Mouse (Mus musculus): Measurements from ENCODE around the gene Olfr923. TPM values are rescaled to one million over a fixed set of nuclear protein-coding genes. Genes with fewer than 3 reads are reported as not detected.
"Not testable (repeated sequence)": the region's sequence is repeated elsewhere in the genome, so short reads cannot be mapped to it uniquely, and the experiment has no call there.

Olfr923 gene
- polyA plus RNA-seq (2012; rRNA removed) = not detected in 2 replicates

GRCm38 (mm10) chr9:38826245-38826644 is at the start of gene Olfr923:
Gene Olfr923 (plus strand): TSS chr9:38826545.
- 85% methylated on average over 1 of the region's 1 CpGs for WGBS
- H3K4me1 ChIP-seq (ENCODE audit: control insufficient read depth, insufficient read depth, low read length) = no peaks in the 10 kb centered on the region
- TF ChIP-seq POLR2A (IDR thresholded peaks at IDR 0.05; ENCODE audit: borderline replicate concordance, extremely low read depth, low read depth, low read length) (no peak), CTCF (IDR thresholded peaks at IDR 0.05; ENCODE audit: insufficient read depth, low read length) (no peak)
- no peak for DNase-seq
- no peak within 1 kb of the TSS for H3K4me3 ChIP-seq (replicated peaks; ENCODE audit: extremely low read depth, low read depth, low read length)

- TF ChIP-seq CTCF (IDR thresholded peaks at IDR 0.05; ENCODE audit: insufficient read depth, low read length) = no peak
- no peak for TF ChIP-seq POLR2A (IDR thresholded peaks at IDR 0.05; ENCODE audit: borderline replicate concordance, extremely low read depth, low read depth, low read length)
- DNase-seq = no peak
- no peak overlapping the region for H3K4me3 ChIP-seq (replicated peaks; ENCODE audit: extremely low read depth, low read depth, low read length)
- WGBS = 71% methylated on average over 2 of the region's 2 CpGs
- H3K4me1 ChIP-seq (ENCODE audit: control insufficient read depth, insufficient read depth, low read length) = no peaks in the 10 kb centered on the region
Measured at GRCm38 (mm10) chr9:38792689-38793088, 33.7 kb upstream of the Olfr923 start.

GRCm38 (mm10) chr9:38805696-38806095 is 20.6 kb upstream of the Olfr923 start:
- Histone ChIP-seq H3K4me3 (replicated peaks; ENCODE audit: extremely low read depth, low read depth, low read length) (no peak overlapping the region), H3K4me1 (ENCODE audit: control insufficient read depth, insufficient read depth, low read length) (no peaks in the 10 kb centered on the region)
- no peak for DNase-seq
- no peak for TF ChIP-seq POLR2A (IDR thresholded peaks at IDR 0.05; ENCODE audit: borderline replicate concordance, extremely low read depth, low read depth, low read length)

- no peak for TF ChIP-seq CTCF (IDR thresholded peaks at IDR 0.05; ENCODE audit: insufficient read depth, low read length)
- DNase-seq = no peak
- Histone ChIP-seq H3K4me3 (replicated peaks; ENCODE audit: extremely low read depth, low read depth, low read length) (no peak within 1 kb of the TSS), H3K4me1 (ENCODE audit: control insufficient read depth, insufficient read depth, low read length) (no peaks in the 10 kb centered on the region)
- whole genome bisulfite sequencing = 51% methylated on average over 2 of the region's 2 CpGs
Measured at GRCm38 (mm10) chr9:38814314-38814713, 12.0 kb upstream of the Olfr923 start, which contains the start of gene Olfr922. Gene Olfr922 (plus strand): TSS chr9:38814614.

GRCm38 (mm10) chr9:38815458-38815986 is 10.8 kb upstream of the Olfr923 start:
- H3K4me1 ChIP-seq (ENCODE audit: control insufficient read depth, insufficient read depth, low read length) = no peaks in the 10 kb centered on the region
- DNase-seq = no peak
- H3K4me3 ChIP-seq (replicated peaks; ENCODE audit: extremely low read depth, low read depth, low read length) = no peak overlapping the region
- TF ChIP-seq CTCF (IDR thresholded peaks at IDR 0.05; ENCODE audit: insufficient read depth, low read length) = no peak
- TF ChIP-seq POLR2A (IDR thresholded peaks at IDR 0.05; ENCODE audit: borderline replicate concordance, extremely low read depth, low read depth, low read length) = no peak
- WGBS = 76% methylated on average over 1 of the region's 1 CpGs

GRCm38 (mm10) chr9:38833027-38833426 is 6.7 kb downstream of the Olfr923 start:
- TF ChIP-seq POLR2A (IDR thresholded peaks at IDR 0.05; ENCODE audit: borderline replicate concordance, extremely low read depth, low read depth, low read length) (no peak), CTCF (IDR thresholded peaks at IDR 0.05; ENCODE audit: insufficient read depth, low read length) (no peak)
- 80% methylated on average over 2 of the region's 2 CpGs for WGBS
- DNase-seq = no peak
- Histone ChIP-seq H3K4me3 (replicated peaks; ENCODE audit: extremely low read depth, low read depth, low read length) (no peak overlapping the region), H3K4me1 (ENCODE audit: control insufficient read depth, insufficient read depth, low read length) (no peaks in the 10 kb centered on the region)

GRCm38 (mm10) chr9:38844149-38844548 is 17.8 kb downstream of the Olfr923 start, which contains the start of gene Olfr924:
Gene Olfr924 (plus strand): TSS chr9:38844449.
- WGBS = 83% methylated on average over 1 of the region's 1 CpGs

GRCm38 (mm10) chr9:38854760-38855159 is 28.4 kb downstream of the Olfr923 start, which contains the start of gene Olfr26:
Gene Olfr26 (plus strand): TSS chr9:38855060.
- no peaks in the 10 kb centered on the region for H3K4me1 ChIP-seq (ENCODE audit: control insufficient read depth, insufficient read depth, low read length)
- no peak for DNase-seq
- H3K4me3 ChIP-seq (replicated peaks; ENCODE audit: extremely low read depth, low read depth, low read length) = no peak within 1 kb of the TSS
- TF ChIP-seq POLR2A (IDR thresholded peaks at IDR 0.05; ENCODE audit: borderline replicate concordance, extremely low read depth, low read depth, low read length) (no peak), CTCF (IDR thresholded peaks at IDR 0.05; ENCODE audit: insufficient read depth, low read length) (no peak)

More at GRCm38 (mm10) chr9:38844149-38844548, 17.8 kb downstream of the Olfr923 start, which contains the start of gene Olfr924:
- no peak for DNase-seq
- Histone ChIP-seq H3K4me1 (ENCODE audit: control insufficient read depth, insufficient read depth, low read length) (no peaks in the 10 kb centered on the region), H3K4me3 (replicated peaks; ENCODE audit: extremely low read depth, low read depth, low read length) (no peak within 1 kb of the TSS)
- TF ChIP-seq POLR2A (IDR thresholded peaks at IDR 0.05; ENCODE audit: borderline replicate concordance, extremely low read depth, low read depth, low read length) (no peak), CTCF (IDR thresholded peaks at IDR 0.05; ENCODE audit: insufficient read depth, low read length) (no peak)

- WGBS = 50% methylated on average over 2 of the region's 2 CpGs
- not testable (repeated sequence) for DNase-seq; H3K4me1 ChIP-seq (ENCODE audit: control insufficient read depth, insufficient read depth, low read length); H3K4me3 ChIP-seq (replicated peaks; ENCODE audit: extremely low read depth, low read depth, low read length)
Measured at GRCm38 (mm10) chr9:38874880-38875279, 48.5 kb downstream of the Olfr923 start.

- Histone ChIP-seq H3K4me3 (replicated peaks; ENCODE audit: extremely low read depth, low read depth, low read length) (no peak within 1 kb of the TSS), H3K4me1 (ENCODE audit: control insufficient read depth, insufficient read depth, low read length) (no peaks in the 10 kb centered on the region)
- no peak for DNase-seq
- TF ChIP-seq CTCF (IDR thresholded peaks at IDR 0.05; ENCODE audit: insufficient read depth, low read length) (no peak), POLR2A (IDR thresholded peaks at IDR 0.05; ENCODE audit: borderline replicate concordance, extremely low read depth, low read depth, low read length) (no peak)
- WGBS = 67% methylated on average over 2 of the region's 2 CpGs
Measured at GRCm38 (mm10) chr9:38876826-38877225, 50.5 kb downstream of the Olfr923 start, which contains the start of gene Olfr926. Gene Olfr926 (plus strand): TSS chr9:38877126.

Other genes starting within 250 kb of the Olfr923 start
- gene Olfr912, start 246.4 kb upstream of the Olfr923 start, polyA plus RNA-seq (2012; rRNA removed) = not detected in 2 replicates
- not detected in 2 replicates for gene Olfr913, start 233.8 kb upstream of the Olfr923 start, polyA plus RNA-seq (2012; rRNA removed)
- not detected in 2 replicates for gene Olfr914, start 221.4 kb upstream of the Olfr923 start, polyA plus RNA-seq (2012; rRNA removed)
- not detected in 2 replicates for gene Olfr916, start 166.7 kb upstream of the Olfr923 start, polyA plus RNA-seq (2012; rRNA removed)
- not detected in 2 replicates for gene Olfr917, start 160.7 kb upstream of the Olfr923 start, polyA plus RNA-seq (2012; rRNA removed)
- gene Olfr918, start 151.9 kb upstream of the Olfr923 start, polyA plus RNA-seq (2012; rRNA removed) = not detected in 2 replicates
- not detected in 2 replicates for gene Olfr919, start 122.9 kb upstream of the Olfr923 start, polyA plus RNA-seq (2012; rRNA removed)
- 17.2 and 22.8 TPM in 2 replicates for gene Vwa5a, start 108.3 kb upstream of the Olfr923 start, polyA plus RNA-seq (2012; rRNA removed)
- 0.17 and 0.25 TPM in 2 replicates for gene Olfr920, start 74.2 kb upstream of the Olfr923 start, polyA plus RNA-seq (2012; rRNA removed)
- 0.13 TPM in 1 of 2 replicates, not detected in the other for gene Olfr921, start 53.5 kb upstream of the Olfr923 start, polyA plus RNA-seq (2012; rRNA removed)
- gene Olfr922, start 11.9 kb upstream of the Olfr923 start, polyA plus RNA-seq (2012; rRNA removed) = not detected in 2 replicates
- not detected in 2 replicates for gene Olfr924, start 17.9 kb downstream of the Olfr923 start, polyA plus RNA-seq (2012; rRNA removed)
- not detected in 2 replicates for gene Olfr26, start 28.5 kb downstream of the Olfr923 start, polyA plus RNA-seq (2012; rRNA removed)
- gene Olfr926, start 50.6 kb downstream of the Olfr923 start, polyA plus RNA-seq (2012; rRNA removed) = not detected in 2 replicates
- gene Olfr930, start 103.3 kb downstream of the Olfr923 start, polyA plus RNA-seq (2012; rRNA removed) = not detected in 2 replicates
- gene Olfr933, start 145.8 kb downstream of the Olfr923 start, polyA plus RNA-seq (2012; rRNA removed) = not detected in 2 replicates
- gene Olfr934, start 161.8 kb downstream of the Olfr923 start, polyA plus RNA-seq (2012; rRNA removed) = not detected in 2 replicates
- gene Olfr935, start 173.1 kb downstream of the Olfr923 start, polyA plus RNA-seq (2012; rRNA removed) = not detected in 2 replicates
- gene Olfr146, start 196.8 kb downstream of the Olfr923 start, polyA plus RNA-seq (2012; rRNA removed) = not detected in 2 replicates
- not detected in 2 replicates for gene Olfr937, start 238.4 kb downstream of the Olfr923 start, polyA plus RNA-seq (2012; rRNA removed)